Mouse (Mus musculus): ENCODE results near the gene Enox1. TPM values are rescaled to one million over a fixed set of nuclear protein-coding genes. Genes with fewer than 3 reads are reported as not detected.
"Not testable (repeated sequence)": the region's sequence is repeated elsewhere in the genome, so short reads cannot be mapped to it uniquely, and the experiment has no call there.

Enox1 gene
- polyA plus RNA-seq, 1 experiment, result 0.06 TPM

DNA sequence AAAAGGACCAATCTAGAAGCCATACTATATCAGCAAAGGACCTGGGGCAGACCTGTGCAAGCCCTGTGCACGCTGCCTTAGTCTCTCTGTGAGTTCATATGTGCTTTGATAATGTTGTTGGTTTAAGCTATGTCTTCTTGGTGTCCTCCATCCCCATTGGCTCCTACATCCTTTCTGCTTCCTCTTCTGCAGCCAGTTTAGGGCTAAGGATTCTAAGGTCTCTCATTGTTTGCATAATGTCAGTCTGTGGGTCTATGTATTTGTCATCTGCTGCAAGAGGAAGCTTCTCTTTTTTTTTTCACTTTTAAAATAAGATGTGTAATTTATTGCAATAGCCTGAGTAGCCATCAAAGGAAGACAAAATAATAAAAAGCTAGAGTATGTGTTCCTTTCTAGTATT is 369.7 kb downstream of the Enox1 start:
- 87% methylated on average over 1 of the region's 1 CpGs for WGBS
- H3K36me3 ChIP-seq (ENCODE audit: control insufficient read depth, insufficient read depth, low read length), result no peaks in the 10 kb centered on the region
- TF ChIP-seq CTCF (IDR thresholded peaks at IDR 0.05; ENCODE audit: extremely low read depth, insufficient read depth, insufficient read length, insufficient replicate concordance) (no peak), POLR2A (IDR thresholded peaks at IDR 0.05; ENCODE audit: low read depth, low read length) (no peak)
- no peak overlapping the region for H3K27ac ChIP-seq (ENCODE audit: insufficient read depth, low read length)
- H3K4me1 ChIP-seq (ENCODE audit: control insufficient read depth, insufficient read depth, insufficient read length), result 0 out of 2 replicates have a peak, but pooled peaks cover 2% of the 10 kb centered on the region
- no peaks in the 10 kb centered on the region for H3K27me3 ChIP-seq (ENCODE audit: control insufficient read depth, insufficient read depth, low read length)
- no peak overlapping the region for H3K4me3 ChIP-seq (ENCODE audit: extremely low read depth, insufficient read depth, insufficient read length)
- no peak for DNase-seq (ENCODE audit: low read depth in 1 of 2, low spot score in 2 of 2)

DNA sequence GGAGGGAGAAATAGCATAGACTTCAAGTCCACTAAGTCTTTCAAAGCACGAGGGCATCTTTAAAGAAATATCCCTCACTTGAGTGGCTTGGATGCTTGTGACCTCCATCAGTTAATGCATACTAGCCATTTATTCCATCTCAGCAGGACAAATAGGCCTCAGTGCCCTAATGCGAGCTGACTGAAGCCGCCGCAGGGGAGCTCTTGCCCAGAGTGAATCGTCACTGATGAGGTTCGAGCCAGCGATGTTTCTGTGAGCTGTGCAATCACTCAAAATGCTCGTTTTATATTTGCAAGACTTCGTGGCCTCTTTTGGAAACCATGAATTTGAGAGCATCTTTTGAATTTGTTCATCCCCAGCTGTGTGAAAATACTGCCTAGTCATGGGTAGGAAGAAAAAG is 372.6 kb downstream of the Enox1 start:
- DNase-seq (ENCODE audit: low read depth in 1 of 2, low spot score in 2 of 2), result no peak
- WGBS, result 92% methylated on average over 9 of the region's 9 CpGs
- H3K27me3 ChIP-seq (ENCODE audit: control insufficient read depth, insufficient read depth, low read length), result no peaks in the 10 kb centered on the region
- TF ChIP-seq POLR2A (IDR thresholded peaks at IDR 0.05; ENCODE audit: low read depth, low read length) (no peak), CTCF (IDR thresholded peaks at IDR 0.05; ENCODE audit: extremely low read depth, insufficient read depth, insufficient read length, insufficient replicate concordance) (no peak)
- 0 out of 2 replicates have a peak, but pooled peaks cover 2% of the 10 kb centered on the region for H3K4me1 ChIP-seq (ENCODE audit: control insufficient read depth, insufficient read depth, insufficient read length)
- no peak overlapping the region for H3K27ac ChIP-seq (ENCODE audit: insufficient read depth, low read length)
- H3K36me3 ChIP-seq (ENCODE audit: control insufficient read depth, insufficient read depth, low read length), result no peaks in the 10 kb centered on the region
- no peak overlapping the region for H3K4me3 ChIP-seq (ENCODE audit: extremely low read depth, insufficient read depth, insufficient read length)

DNA sequence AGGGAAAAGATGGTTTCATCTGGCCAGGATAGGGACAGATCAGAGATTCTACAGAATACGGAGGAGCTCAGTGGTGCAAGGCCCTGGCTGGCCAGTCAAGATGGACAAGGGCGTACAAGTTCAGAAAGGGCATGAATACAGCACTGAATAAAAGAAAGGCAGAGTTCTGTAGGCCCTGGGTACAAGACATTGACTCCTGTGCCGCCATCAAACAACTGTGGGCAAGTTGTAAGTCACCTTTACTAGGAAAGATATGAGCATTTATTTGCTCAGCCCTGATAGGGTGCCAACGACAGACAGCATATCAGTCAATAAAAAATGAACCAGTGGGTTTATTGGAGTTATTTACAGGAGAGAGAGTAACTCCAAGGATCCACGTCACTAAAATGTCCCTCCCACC is 373.1 kb downstream of the Enox1 start:
- H3K27me3 ChIP-seq (ENCODE audit: control insufficient read depth, insufficient read depth, low read length), result no peaks in the 10 kb centered on the region
- no peak for DNase-seq (ENCODE audit: low read depth in 1 of 2, low spot score in 2 of 2)
- TF ChIP-seq CTCF (IDR thresholded peaks at IDR 0.05; ENCODE audit: extremely low read depth, insufficient read depth, insufficient read length, insufficient replicate concordance) (no peak), POLR2A (IDR thresholded peaks at IDR 0.05; ENCODE audit: low read depth, low read length) (no peak)
- H3K36me3 ChIP-seq (ENCODE audit: control insufficient read depth, insufficient read depth, low read length), result no peaks in the 10 kb centered on the region
- 90% methylated on average over 5 of the region's 5 CpGs for WGBS
- 0 out of 2 replicates have a peak, but pooled peaks cover 2% of the 10 kb centered on the region for H3K4me1 ChIP-seq (ENCODE audit: control insufficient read depth, insufficient read depth, insufficient read length)
- no peak overlapping the region for H3K4me3 ChIP-seq (ENCODE audit: extremely low read depth, insufficient read depth, insufficient read length)
- H3K27ac ChIP-seq (ENCODE audit: insufficient read depth, low read length), result no peak overlapping the region

DNA sequence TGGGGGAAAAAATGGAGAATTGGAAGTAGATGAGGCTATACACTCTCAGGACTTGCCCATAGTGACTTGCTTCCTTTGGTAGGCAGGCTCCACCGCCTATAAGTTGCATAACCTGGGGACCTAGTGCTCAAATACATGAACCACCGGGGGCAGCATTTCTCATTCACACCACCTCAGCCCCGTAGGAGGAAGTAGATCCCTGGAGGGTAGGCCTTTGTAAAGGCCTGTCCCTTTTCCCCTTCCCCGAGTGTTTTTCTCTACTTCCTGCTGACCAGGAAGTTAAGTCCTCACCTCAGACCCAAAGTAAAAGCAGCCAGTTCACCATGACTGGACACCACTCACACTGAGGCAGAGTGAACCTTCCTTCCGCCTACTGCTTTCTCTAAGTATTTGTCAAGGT is 377.1 kb downstream of the Enox1 start:
- DNase-seq (ENCODE audit: low read depth in 1 of 2, low spot score in 2 of 2), result no peak
- 49% methylated on average over 5 of the region's 5 CpGs for WGBS

DNA sequence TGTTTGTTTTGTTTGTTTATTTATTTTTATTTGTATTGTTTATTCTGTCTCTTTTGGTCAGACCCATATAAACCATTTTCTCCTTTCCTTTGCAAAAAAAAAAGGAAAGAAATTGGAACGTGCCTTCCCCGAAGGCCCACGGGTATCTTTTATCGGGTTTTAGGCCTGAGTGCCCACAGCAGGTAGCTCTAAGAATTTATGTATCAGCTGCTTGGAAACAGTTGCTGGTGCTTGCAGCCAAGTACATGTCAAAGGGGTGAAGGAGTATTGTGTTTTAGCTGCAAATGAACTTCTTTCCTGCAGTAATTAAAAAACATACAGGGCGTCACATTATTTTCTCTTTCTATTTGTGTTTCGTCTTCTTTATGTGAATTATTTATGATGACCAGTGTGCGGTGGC is 377.6 kb downstream of the Enox1 start:
- H3K27me3 ChIP-seq (ENCODE audit: control insufficient read depth, insufficient read depth, low read length), result no peaks in the 10 kb centered on the region
- no peak overlapping the region for H3K27ac ChIP-seq (ENCODE audit: insufficient read depth, low read length)
- H3K36me3 ChIP-seq (ENCODE audit: control insufficient read depth, insufficient read depth, low read length), result no peaks in the 10 kb centered on the region
- 0 out of 2 replicates have a peak, but pooled peaks cover 2% of the 10 kb centered on the region for H3K4me1 ChIP-seq (ENCODE audit: control insufficient read depth, insufficient read depth, insufficient read length)
- TF ChIP-seq CTCF (IDR thresholded peaks at IDR 0.05; ENCODE audit: extremely low read depth, insufficient read depth, insufficient read length, insufficient replicate concordance), result no peak
- no peak for TF ChIP-seq POLR2A (IDR thresholded peaks at IDR 0.05; ENCODE audit: low read depth, low read length)
- 95% methylated on average over 7 of the region's 7 CpGs for WGBS
- DNase-seq (ENCODE audit: low read depth in 1 of 2, low spot score in 2 of 2), result no peak
- no peak overlapping the region for H3K4me3 ChIP-seq (ENCODE audit: extremely low read depth, insufficient read depth, insufficient read length)

More for the DNA sequence above, 377.1 kb downstream of the Enox1 start:
- H3K4me1 ChIP-seq (ENCODE audit: control insufficient read depth, insufficient read depth, insufficient read length), result 0 out of 2 replicates have a peak, but pooled peaks cover 2% of the 10 kb centered on the region
- no peaks in the 10 kb centered on the region for H3K36me3 ChIP-seq (ENCODE audit: control insufficient read depth, insufficient read depth, low read length)
- no peaks in the 10 kb centered on the region for H3K27me3 ChIP-seq (ENCODE audit: control insufficient read depth, insufficient read depth, low read length)
- H3K4me3 ChIP-seq (ENCODE audit: extremely low read depth, insufficient read depth, insufficient read length), result no peak overlapping the region
- no peak for TF ChIP-seq CTCF (IDR thresholded peaks at IDR 0.05; ENCODE audit: extremely low read depth, insufficient read depth, insufficient read length, insufficient replicate concordance)
- no peak for TF ChIP-seq POLR2A (IDR thresholded peaks at IDR 0.05; ENCODE audit: low read depth, low read length)
- no peak overlapping the region for H3K27ac ChIP-seq (ENCODE audit: insufficient read depth, low read length)

DNA sequence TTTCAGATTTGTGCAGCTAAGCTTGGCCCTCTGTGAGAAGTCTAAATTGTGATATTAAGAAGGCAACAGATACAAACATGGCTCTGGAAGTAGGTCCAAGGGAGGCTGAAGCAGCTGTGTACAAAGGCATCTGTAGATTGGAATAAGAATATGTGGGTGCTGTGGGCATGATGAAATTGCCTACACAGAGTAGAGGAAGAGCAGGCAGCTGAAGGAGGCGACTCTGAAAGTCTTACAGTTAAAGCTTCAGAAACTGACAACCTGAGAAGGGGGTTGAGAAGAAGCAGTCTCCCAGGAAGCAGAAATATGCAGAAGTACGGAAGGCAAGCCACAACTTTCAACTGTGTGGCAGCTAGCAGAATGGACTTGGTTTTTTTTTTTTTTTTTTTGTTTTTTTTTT is 380.0 kb downstream of the Enox1 start:
- H3K27me3 ChIP-seq (ENCODE audit: control insufficient read depth, insufficient read depth, low read length), result no peaks in the 10 kb centered on the region
- no peak for TF ChIP-seq POLR2A (IDR thresholded peaks at IDR 0.05; ENCODE audit: low read depth, low read length)
- no peak for TF ChIP-seq CTCF (IDR thresholded peaks at IDR 0.05; ENCODE audit: extremely low read depth, insufficient read depth, insufficient read length, insufficient replicate concordance)
- no peak overlapping the region for H3K4me3 ChIP-seq (ENCODE audit: extremely low read depth, insufficient read depth, insufficient read length)
- H3K4me1 ChIP-seq (ENCODE audit: control insufficient read depth, insufficient read depth, insufficient read length), result 0 out of 2 replicates have a peak, but pooled peaks cover 2% of the 10 kb centered on the region
- H3K36me3 ChIP-seq (ENCODE audit: control insufficient read depth, insufficient read depth, low read length), result no peaks in the 10 kb centered on the region
- H3K27ac ChIP-seq (ENCODE audit: insufficient read depth, low read length), result no peak overlapping the region
- 15% methylated on average over 2 of the region's 2 CpGs for WGBS
- no peak for DNase-seq (ENCODE audit: low read depth in 1 of 2, low spot score in 2 of 2)

DNA sequence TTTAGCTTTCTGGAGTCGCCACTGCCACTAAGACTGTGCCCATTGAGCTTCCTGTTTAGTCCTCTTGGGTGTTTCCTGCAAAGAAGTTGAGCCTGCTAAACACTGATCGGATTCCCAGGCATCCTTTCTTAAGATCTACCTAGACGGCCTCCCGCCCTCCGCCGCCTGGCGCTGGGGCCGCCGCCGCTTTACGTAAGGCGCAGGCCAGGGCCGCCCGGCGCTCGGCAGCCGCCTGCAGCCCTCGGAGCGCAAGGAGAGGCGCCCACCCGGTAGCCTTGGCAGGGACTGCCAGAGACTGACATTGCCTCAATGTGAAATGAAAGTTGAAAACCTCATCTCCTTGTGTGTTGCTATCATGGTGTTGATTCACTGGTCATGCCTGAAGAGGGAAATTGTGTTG is 383.0 kb downstream of the Enox1 start:
- not testable (repeated sequence) for H3K27ac ChIP-seq (ENCODE audit: insufficient read depth, low read length); H3K27me3 ChIP-seq (ENCODE audit: control insufficient read depth, insufficient read depth, low read length); H3K4me1 ChIP-seq (ENCODE audit: control insufficient read depth, insufficient read depth, insufficient read length); DNase-seq (ENCODE audit: low read depth in 1 of 2, low spot score in 2 of 2); H3K36me3 ChIP-seq (ENCODE audit: control insufficient read depth, insufficient read depth, low read length); H3K4me3 ChIP-seq (ENCODE audit: extremely low read depth, insufficient read depth, insufficient read length)
- 95% methylated on average over 21 of the region's 21 CpGs for WGBS

All from spleen, adult 2 months (tissue).